Mouse (Mus musculus) lung, embryonic 16.5 days (tissue): ENCODE measurements around the gene Gimap1. TPM values are rescaled to one million over a fixed set of nuclear protein-coding genes. Genes with fewer than 3 reads are reported as not detected.
A peak's percentile ranks its signal among the peaks of the same experiment; 100 is the strongest.

ENCODE experiments used
- ATAC-seq: fragments of 200-750 bp; cut with Nextera tagmentation; 2 replicates; pipeline ENCODE4 v1.8.0; 2017; ENCODE audit warnings: low read depth, mild to moderate bottlenecking, moderate library complexity
- H3K27ac ChIP-seq: fragments of 300-500 bp; sonication (generic); 2 replicates; pipeline ENCODE4 v1.5.1; 2014; ENCODE audit warnings: mild to moderate bottlenecking, control low read depth, low read length
- H3K27me3 ChIP-seq: fragments of 300-500 bp; sonication (generic); 2 replicates; pipeline ENCODE4 v1.6.1; 2014; ENCODE audit warnings: low read depth, low read length, mixed read lengths; ENCODE audit not compliant: control insufficient read depth, insufficient read depth
- H3K36me3 ChIP-seq: fragments of 300-500 bp; sonication (generic); 2 replicates; pipeline ENCODE4 v1.6.1; 2014; ENCODE audit warnings: low read length; ENCODE audit not compliant: control insufficient read depth, insufficient read depth
- H3K4me1 ChIP-seq: fragments of 300-500 bp; sonication (generic); replicated peaks from 2 replicates; pipeline ENCODE4 v1.6.1; 2014; ENCODE audit warnings: low read length, mixed read lengths; ENCODE audit not compliant: control insufficient read depth, insufficient read depth
- H3K4me2 ChIP-seq: fragments of 300-500 bp; sonication (generic); 2 replicates; pipeline ENCODE4 v1.6.1; 2014; ENCODE audit warnings: low read depth, low read length, control low read depth
- H3K4me3 ChIP-seq: fragments of 300-500 bp; sonication (generic); 2 replicates; pipeline ENCODE4 v1.5.1; 2014; ENCODE audit warnings: mild to moderate bottlenecking, low read length, control low read depth
- H3K9ac ChIP-seq: fragments of 300-500 bp; sonication (generic); 2 replicates; pipeline ENCODE4 v1.6.1; 2014; ENCODE audit warnings: low read length, control low read depth
- H3K9me3 ChIP-seq: fragments of 300-500 bp; sonication (generic); 2 replicates; pipeline ENCODE4 v1.6.1; 2016; ENCODE audit warnings: low read length; ENCODE audit not compliant: control insufficient read depth
- WGBS: fragments of 180-500 bp; shearing (Covaris S2); extraction: QIAGEN DNeasy Blood & Tissue Kit; methylation state at CpG from one replicate; pipeline ENCODE4 v1.1.7; 2014; 5-methylcytosine and 5-hydroxymethylcytosine counted together
- polyA plus RNA-seq: library from polyadenylated mRNA; unstranded; fragments of >200 nt; fragmentation: Nextera tagmentation; extraction: Ambion mirVana; gene quantifications from 2 replicates; pipeline ENCODE4 v1.2.1, GENCODE M21; 2015

Gene Gimap1
- 46.7 and 51.1 TPM in 2 replicates for polyA plus RNA-seq

GRCm38 (mm10) chr6:48738961-48739779 is at the start of gene Gimap1:
Gimap1 (plus strand) TSS chr6:48739054.
- ATAC-seq, result peak; percentile 61; the same call in 1 of the 2 replicates
- Histone ChIP-seq H3K4me3 (peak within 1 kb of the TSS; percentile 38), H3K36me3 (no peaks in the 10 kb centered on the region), H3K9ac (peak within 1 kb of the TSS; percentile 58), H3K27ac (peak within 1 kb of the TSS; percentile 67), H3K4me2 (peak within 1 kb of the TSS; percentile 76), H3K9me3 (no peaks in the 10 kb centered on the region), H3K27me3 (peaks cover 18% of the 10 kb centered on the region), H3K4me1 (peaks cover 18% of the 10 kb centered on the region)
- 61% methylated on average over 15 of the region's 15 CpGs for WGBS

- Histone ChIP-seq H3K27me3 (no peaks in the 10 kb centered on the region), H3K9me3 (no peaks in the 10 kb centered on the region), H3K4me1 (no peaks in the 10 kb centered on the region), H3K4me3 (no peak overlapping the region), H3K9ac (no peak overlapping the region), H3K27ac (no peak overlapping the region), H3K36me3 (no peaks in the 10 kb centered on the region), H3K4me2 (no peak overlapping the region)
- 81% methylated on average over 2 of the region's 2 CpGs for WGBS
- ATAC-seq, result no peak
Observed at GRCm38 (mm10) chr6:48689320-48689719, 49.5 kb upstream of the Gimap1 start.

DNA sequence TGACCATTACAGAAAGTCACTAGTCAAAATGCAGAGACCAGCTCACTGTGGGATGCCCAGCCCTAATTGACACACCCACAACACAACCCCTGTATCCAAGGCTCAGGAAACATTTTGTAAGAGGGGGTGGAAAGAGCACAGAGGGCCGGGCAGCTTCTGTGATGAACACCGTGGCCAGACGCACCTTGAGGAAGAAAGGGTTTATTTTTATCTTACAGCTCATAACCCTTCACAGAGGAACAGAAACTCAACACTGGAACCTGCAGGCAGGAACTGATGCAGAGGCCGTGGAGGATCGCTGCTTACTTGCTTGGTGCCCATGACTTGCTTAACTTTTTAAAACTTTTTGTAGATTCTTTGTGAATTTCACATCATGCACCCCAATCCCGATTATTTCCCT is 45.9 kb upstream of the Gimap1 start:
- WGBS, result 83% methylated on average over 6 of the region's 6 CpGs
- Histone ChIP-seq H3K9ac (no peak overlapping the region), H3K4me2 (no peak overlapping the region), H3K4me1 (no peaks in the 10 kb centered on the region), H3K27ac (no peak overlapping the region), H3K9me3 (no peaks in the 10 kb centered on the region; the same call in 1 of the 2 replicates), H3K4me3 (no peak overlapping the region), H3K36me3 (no peaks in the 10 kb centered on the region), H3K27me3 (no peaks in the 10 kb centered on the region)
- ATAC-seq, result no peak

DNA sequence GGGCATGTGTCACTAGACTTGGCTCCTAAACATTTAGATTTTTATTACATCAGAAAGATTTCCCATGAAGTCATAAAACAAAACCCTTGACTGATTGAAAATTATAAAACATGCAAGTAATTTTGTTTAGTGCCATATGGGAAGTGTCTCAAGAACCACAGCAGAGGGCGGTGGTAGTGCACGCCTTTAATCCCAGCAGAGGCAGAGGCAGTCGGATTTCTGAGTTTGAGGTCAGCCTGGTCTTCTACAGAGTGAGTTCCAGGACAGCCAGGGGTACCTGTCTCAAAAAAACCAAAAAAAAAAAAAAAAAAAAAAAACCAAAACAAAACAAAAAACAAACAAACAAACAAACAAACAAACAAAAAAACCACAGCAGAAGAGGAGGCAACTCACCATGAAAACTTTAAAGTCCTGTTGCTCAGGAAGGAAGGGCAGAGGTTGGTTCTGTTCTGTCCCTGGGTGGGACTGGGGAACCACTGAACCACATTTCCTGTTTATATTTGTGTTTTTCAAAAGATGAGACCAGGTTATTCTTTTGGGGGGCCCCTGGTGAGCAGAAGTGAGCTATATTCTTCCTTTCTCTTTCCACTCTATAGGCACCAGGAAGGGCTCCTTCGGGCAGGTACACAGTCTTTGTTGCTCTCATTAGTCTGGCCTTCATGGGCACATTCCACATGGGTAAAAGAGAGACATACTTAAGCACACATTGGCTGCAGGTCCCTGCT is 41.9 kb upstream of the Gimap1 start:
- Histone ChIP-seq H3K9me3 (no peaks in the 10 kb centered on the region; the same call in 1 of the 2 replicates), H3K4me2 (no peak overlapping the region), H3K27me3 (no peaks in the 10 kb centered on the region), H3K27ac (peak overlapping the region; percentile 80), H3K4me3 (no peak overlapping the region), H3K36me3 (no peaks in the 10 kb centered on the region), H3K9ac (no peak overlapping the region), H3K4me1 (no peaks in the 10 kb centered on the region)
- no peak for ATAC-seq
- WGBS, result 74% methylated on average over 4 of the region's 4 CpGs

- ATAC-seq, result no peak
- Histone ChIP-seq H3K4me2 (no peak overlapping the region), H3K9me3 (no peaks in the 10 kb centered on the region; the same call in 1 of the 2 replicates), H3K9ac (no peak overlapping the region), H3K4me1 (no peaks in the 10 kb centered on the region), H3K27me3 (no peaks in the 10 kb centered on the region), H3K27ac (peak overlapping the region; percentile 80), H3K4me3 (no peak overlapping the region), H3K36me3 (no peaks in the 10 kb centered on the region)
- WGBS, result 17% methylated on average over 1 of the region's 1 CpGs
Observed at GRCm38 (mm10) chr6:48697555-48697930, 41.3 kb upstream of the Gimap1 start.

- Histone ChIP-seq H3K9ac (no peak overlapping the region), H3K4me2 (no peak overlapping the region), H3K27ac (peak overlapping the region; percentile 45), H3K4me3 (no peak overlapping the region), H3K4me1 (no peaks in the 10 kb centered on the region), H3K27me3 (no peaks in the 10 kb centered on the region), H3K36me3 (no peaks in the 10 kb centered on the region), H3K9me3 (no peaks in the 10 kb centered on the region; the same call in 1 of the 2 replicates)
- no peak for ATAC-seq
- WGBS, result 68% methylated on average over 7 of the region's 7 CpGs
Observed at GRCm38 (mm10) chr6:48698066-48698856, 40.6 kb upstream of the Gimap1 start.

DNA sequence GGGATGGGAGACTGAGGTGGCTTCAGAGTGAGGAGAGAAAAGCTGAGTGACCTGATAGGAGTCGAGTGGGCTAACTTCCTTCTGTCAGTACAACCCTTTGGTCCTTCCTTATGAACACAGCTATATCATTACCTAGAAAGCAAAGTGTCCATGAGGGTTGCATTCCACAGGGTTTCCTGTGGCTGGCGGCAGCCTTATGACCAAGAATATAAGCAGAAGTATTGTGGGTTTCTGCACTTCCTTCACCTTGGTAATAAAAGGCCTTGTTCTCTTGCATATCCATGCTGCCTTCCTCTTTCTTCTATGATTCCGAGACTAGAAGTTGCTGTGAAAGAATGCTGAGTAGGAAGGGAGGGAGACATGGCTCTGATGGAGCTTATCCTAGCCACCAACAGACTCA is 40.0 kb upstream of the Gimap1 start:
- Histone ChIP-seq H3K9me3 (no peaks in the 10 kb centered on the region; the same call in 1 of the 2 replicates), H3K27ac (no peak overlapping the region), H3K27me3 (no peaks in the 10 kb centered on the region), H3K9ac (no peak overlapping the region), H3K4me1 (no peaks in the 10 kb centered on the region), H3K4me3 (no peak overlapping the region), H3K36me3 (no peaks in the 10 kb centered on the region), H3K4me2 (no peak overlapping the region)
- ATAC-seq, result no peak
- 63% methylated on average over 3 of the region's 3 CpGs for WGBS

- no peak overlapping the region for H3K4me3 ChIP-seq
- no peak overlapping the region for H3K9ac ChIP-seq
- WGBS, result 34% methylated on average over 5 of the region's 5 CpGs
- no peak overlapping the region for H3K4me2 ChIP-seq
- no peaks in the 10 kb centered on the region for H3K4me1 ChIP-seq
- H3K27ac ChIP-seq, result peak overlapping the region; percentile 88
- H3K27me3 ChIP-seq, result no peaks in the 10 kb centered on the region
- H3K36me3 ChIP-seq, result no peaks in the 10 kb centered on the region
- peak; percentile 89 for ATAC-seq
- H3K9me3 ChIP-seq, result no peaks in the 10 kb centered on the region; the same call in 1 of the 2 replicates
Observed at GRCm38 (mm10) chr6:48700251-48701075, 38.4 kb upstream of the Gimap1 start.
